Comparison of ENCODE assay signal across 21 mouse cellular contexts in genomic region chr16:33590438-33590837, GRCm38 (mm10).
A peak's percentile ranks its signal among the peaks of the same experiment; 100 is the strongest.
DNase-seq lines count a peak whose midpoint lies in the region; ATAC-seq and TF ChIP-seq lines count a peak whose summit lies in the region.
"Had no signal": no experiment of that assay in that cellular context is flagged by ENCODE, and none has a peak within 500 bp of the region (broad histone marks: within the 10 kb centered on the region; RNA-seq: fewer than 3 reads in every experiment).

No protein-coding gene starts in this region.

- no peaks in the 10 kb centered on the region for H3K27me3 ChIP-seq in forebrain, embryonic 10.5 days (ENCODE audit: poor library complexity, severe bottlenecking)
- H3K27me3 ChIP-seq in forebrain, embryonic 12.5 days: no peaks in the 10 kb centered on the region
- no peaks in the 10 kb centered on the region for H3K27me3 ChIP-seq in midbrain, embryonic 10.5 days (ENCODE audit: low read depth, poor library complexity, severe bottlenecking)
- H3K27me3 ChIP-seq in midbrain, embryonic 11.5 days (ENCODE audit: control insufficient read depth, insufficient read depth, low read length): no peaks in the 10 kb centered on the region
- H3K27me3 ChIP-seq in myocyte (ENCODE audit: control insufficient read depth, insufficient read depth, insufficient read length): no peaks in the 10 kb centered on the region
- H3K27me3 ChIP-seq: CH12.LX, Patski had no signal

- no peak overlapping the region for H3K4me2 ChIP-seq in forebrain, embryonic 12.5 days
- no peak overlapping the region for H3K4me2 ChIP-seq in midbrain, embryonic 11.5 days
- H3K4me2 ChIP-seq in myocyte (ENCODE audit: low read depth): no peak overlapping the region

- peak overlapping the region; percentile 71; the same call in 1 of the 2 replicates for H3K27ac ChIP-seq in forebrain, embryonic 10.5 days
- no peak overlapping the region for H3K27ac ChIP-seq in forebrain, embryonic 12.5 days
- peak overlapping the region; percentile 79 for H3K27ac ChIP-seq in midbrain, embryonic 10.5 days (replicated peaks)
- H3K27ac ChIP-seq in midbrain, embryonic 11.5 days (ENCODE audit: low read depth, low read length): no peak overlapping the region

- no peak for ATAC-seq in forebrain, embryonic 12.5 days (ENCODE audit: low FRiP score)
- no peak for ATAC-seq in midbrain, embryonic 11.5 days (ENCODE audit: low FRiP score)
- ATAC-seq: activated CD4-positive, CD25-positive, alpha-beta regulatory T cell, adult 4 months; CD4-positive, CD25-positive, alpha-beta regulatory T cell, adult 4 months; Patski had no signal

- no peaks in the 10 kb centered on the region for H3K9me3 ChIP-seq in forebrain, embryonic 10.5 days
- H3K9me3 ChIP-seq in forebrain, embryonic 12.5 days: no peaks in the 10 kb centered on the region
- H3K9me3 ChIP-seq in midbrain, embryonic 10.5 days (replicated peaks): no peaks in the 10 kb centered on the region
- no peaks in the 10 kb centered on the region for H3K9me3 ChIP-seq in midbrain, embryonic 11.5 days (ENCODE audit: control insufficient read depth, low read length)
- H3K9me3 ChIP-seq: G1E had no signal

- H3K4me3 ChIP-seq in forebrain, embryonic 10.5 days: no peak overlapping the region
- H3K4me3 ChIP-seq in forebrain, embryonic 12.5 days (replicated peaks): no peak overlapping the region
- no peak overlapping the region for H3K4me3 ChIP-seq in midbrain, embryonic 10.5 days
- no peak overlapping the region for H3K4me3 ChIP-seq in midbrain, embryonic 11.5 days (ENCODE audit: low read depth, low read length)
- H3K4me3 ChIP-seq in myocyte: no peak overlapping the region

- no peak overlapping the region for H3K9ac ChIP-seq in forebrain, embryonic 12.5 days
- H3K9ac ChIP-seq in midbrain, embryonic 11.5 days (ENCODE audit: low read length): no peak overlapping the region

- no peak overlapping the region for H3ac ChIP-seq in myocyte (ENCODE audit: control insufficient read depth, insufficient read length)

- DNase-seq in forebrain, embryonic 10.5 days (ENCODE audit: extremely low spot score, low spot score): no peak
- no peak for DNase-seq in midbrain, embryonic 10.5 days (ENCODE audit: low spot score)
- DNase-seq in midbrain, embryonic 11.5 days (ENCODE audit: low spot score, missing footprints): no peak
- no peak for DNase-seq in layer of hippocampus, postnatal 10 days (ENCODE audit: low spot score in 2 of 2)
- DNase-seq: adrenal gland, adult 2 months; adrenal gland, adult 8-10 months; adrenal gland, postnatal 10 days; adrenal gland, postnatal 14 days; adrenal gland, postnatal 25 days; adrenal gland, postnatal 36 days; B cell, adult 2 months; cerebellum, adult 11 months; cerebellum, adult 11-12 months; cerebellum, adult 18-20 months had no signal

- no peak for TF ChIP-seq POLR2A in myocyte (IDR thresholded peaks at IDR 0.05; ENCODE audit: insufficient read length, low read depth)

- H3K36me3 ChIP-seq in forebrain, embryonic 10.5 days (replicated peaks): no peaks in the 10 kb centered on the region
- H3K36me3 ChIP-seq in forebrain, embryonic 12.5 days (replicated peaks): no peaks in the 10 kb centered on the region
- H3K36me3 ChIP-seq in midbrain, embryonic 10.5 days: no peaks in the 10 kb centered on the region
- H3K36me3 ChIP-seq in midbrain, embryonic 11.5 days (ENCODE audit: control insufficient read depth, insufficient read depth, low read length): no peaks in the 10 kb centered on the region
- H3K36me3 ChIP-seq in myocyte (ENCODE audit: control insufficient read depth, insufficient read depth): no peaks in the 10 kb centered on the region
- H3K36me3 ChIP-seq: G1E had no signal

- H3K79me2 ChIP-seq in myocyte (ENCODE audit: control insufficient read depth, insufficient read depth): no peaks in the 10 kb centered on the region

- H3K4me1 ChIP-seq in forebrain, embryonic 10.5 days: peaks cover 68% of the 10 kb centered on the region
- peaks cover 34% of the 10 kb centered on the region for H3K4me1 ChIP-seq in forebrain, embryonic 12.5 days
- peaks cover 77% of the 10 kb centered on the region for H3K4me1 ChIP-seq in midbrain, embryonic 10.5 days
- peaks cover 27% of the 10 kb centered on the region for H3K4me1 ChIP-seq in midbrain, embryonic 11.5 days (ENCODE audit: control insufficient read depth, insufficient read depth, low read length)

- 95% methylated on average over 3 of the region's 3 CpGs for WGBS in forebrain, embryonic 10.5 days
- 93% methylated on average over 3 of the region's 3 CpGs for WGBS in forebrain, embryonic 12.5 days
- 89% methylated on average over 3 of the region's 3 CpGs for WGBS in midbrain, embryonic 10.5 days
- WGBS in midbrain, embryonic 11.5 days: 93% methylated on average over 3 of the region's 3 CpGs

TF ChIP-seq in myocyte, 11 proteins besides CTCF, POLR2A, EP300 and RAD21:
- TF ChIP-seq MYOG (IDR thresholded peaks at IDR 0.05; ENCODE audit: control insufficient read depth in 1 of 3, insufficient read depth in 1 of 3, insufficient read length in 2 of 3, low read depth in 2 of 3): peak in 1 of 3 experiments; percentile 60
- no peak for TF ChIP-seq REST (IDR thresholded peaks at IDR 0.05; ENCODE audit: insufficient read depth, insufficient read length)
- peak in 2 of 3 experiments; percentile 43 to 55 for TF ChIP-seq MYOD1 (IDR thresholded peaks at IDR 0.05; ENCODE audit: control insufficient read depth in 1 of 3, insufficient read length in 2 of 3, low read depth in 2 of 3)
- TF ChIP-seq POLR2AphosphoS2 (IDR thresholded peaks at IDR 0.05; ENCODE audit: insufficient read length, low read depth): no peak
- TF ChIP-seq E2F4 (IDR thresholded peaks at IDR 0.05; ENCODE audit: insufficient read depth): no peak
- no peak for TF ChIP-seq MAX (IDR thresholded peaks at IDR 0.05; ENCODE audit: low read depth)
- TF ChIP-seq SRF (IDR thresholded peaks at IDR 0.05; ENCODE audit: control insufficient read depth, insufficient read length, low read depth): no peak
- no peak for TF ChIP-seq CEBPB (IDR thresholded peaks at IDR 0.05; ENCODE audit: insufficient read depth, poor library complexity, severe bottlenecking)
- no peak for TF ChIP-seq TCF3 (IDR thresholded peaks at IDR 0.05; ENCODE audit: insufficient read length, low read depth)
- peak; percentile 14 for TF ChIP-seq TCF12 (IDR thresholded peaks at IDR 0.05; ENCODE audit: insufficient read depth, poor library complexity, severe bottlenecking)
- no peak for TF ChIP-seq USF1 (IDR thresholded peaks at IDR 0.05; ENCODE audit: low read depth)

Comparison
In these comparisons a context has a peak if more than half of its experiments do, and no peak if none do; other contexts are left out.
1. H3K27ac ChIP-seq: peak in forebrain, embryonic 10.5 days (single experiment) and midbrain, embryonic 10.5 days (single experiment); none in forebrain, embryonic 12.5 days (single experiment) and midbrain, embryonic 11.5 days (single experiment).